Mouse (Mus musculus) kidney, adult 2 months (tissue): ENCODE results near the gene Mill2. TPM values are rescaled to one million over a fixed set of nuclear protein-coding genes. Genes with fewer than 3 reads are reported as not detected.
A peak's percentile ranks its signal among the peaks of the same experiment; 100 is the strongest.

Experiments
- DNase-seq: peaks from one replicate; pipeline ENCODE4 v3.0.0; 2021
- H3K27ac ChIP-seq: fragments of 200-500 bp; 2 replicates; pipeline ENCODE4 v1.5.1; 2012; ENCODE audit warnings: low read depth, low read length, control low read depth, inconsistent platforms; ENCODE audit not compliant: insufficient read depth
- H3K27me3 ChIP-seq: fragments of 200-500 bp; replicated peaks from 2 replicates; pipeline ENCODE4 v1.6.1; 2012; ENCODE audit warnings: mild to moderate bottlenecking, moderate library complexity, low read length, inconsistent platforms; ENCODE audit not compliant: control insufficient read depth, insufficient read depth
- H3K36me3 ChIP-seq: fragments of 200-500 bp; 2 replicates; pipeline ENCODE4 v1.6.1; 2012; ENCODE audit warnings: mild to moderate bottlenecking, moderate library complexity, low read length, inconsistent platforms; ENCODE audit not compliant: control insufficient read depth, insufficient read depth
- H3K4me1 ChIP-seq: fragments of 200-500 bp; 2 replicates; pipeline ENCODE4 v1.6.1; 2011; ENCODE audit warnings: low read length; ENCODE audit not compliant: control insufficient read depth, insufficient read depth
- H3K4me3 ChIP-seq: fragments of 200-500 bp; 2 replicates; pipeline ENCODE4 v1.5.1; 2011; ENCODE audit warnings: mild to moderate bottlenecking, low read depth, low read length, control low read depth; ENCODE audit not compliant: insufficient read depth
- CTCF ChIP-seq: fragments of 200-500 bp; conservative IDR thresholded peaks from 2 replicates; pipeline ENCODE4 v1.5.1; 2011; ENCODE audit warnings: low read depth, mild to moderate bottlenecking, control low read depth, low read length, moderate library complexity, mixed read lengths; ENCODE audit not compliant: insufficient read depth, insufficient read length
- POLR2A ChIP-seq: fragments of 200-500 bp; IDR thresholded peaks from one replicate; pipeline ENCODE4 v1.6.1; 2011; ENCODE audit warnings: low read depth, low read length, control low read depth
- WGBS: fragments of 180-500 bp; shearing (Covaris S2); methylation state at CpG from one replicate; pipeline ENCODE4 v1.1.7; 2018; 5-methylcytosine and 5-hydroxymethylcytosine counted together
- polyA plus RNA-seq: library from polyadenylated mRNA; depleted of rRNA; stranded (reverse); fragments of >200 nt; gene quantifications from 2 replicates; pipeline ENCODE4 v1.2.3, GENCODE M21; 2012

The Mill2 gene
- polyA plus RNA-seq, 1 experiment: 4.8 TPM

DNA sequence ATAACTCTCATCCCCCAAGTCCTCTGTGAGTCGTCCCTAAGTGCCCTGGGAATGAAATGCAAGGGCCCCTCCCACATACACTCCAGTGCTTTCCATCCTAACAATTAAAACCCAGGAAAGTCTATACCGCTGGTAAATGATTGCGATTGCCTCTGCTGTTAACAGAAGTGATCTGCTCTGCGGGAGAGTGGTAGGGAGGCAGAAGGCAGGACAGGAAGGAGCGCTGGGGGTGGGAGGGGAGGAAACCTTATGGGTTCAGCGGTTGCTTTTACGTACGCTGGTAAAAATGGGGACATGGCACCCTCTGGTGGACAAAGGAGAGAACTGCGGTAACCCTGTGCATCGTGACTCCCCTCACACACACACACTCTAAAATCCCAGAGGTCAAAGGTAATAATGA lies 33.5 kb downstream of the Mill2 start:
- peak overlapping the region; percentile 20; the same call in 1 of the 2 replicates for H3K4me3 ChIP-seq
- peak; percentile 69 for DNase-seq
- no peaks in the 10 kb centered on the region for H3K27me3 ChIP-seq
- no peaks in the 10 kb centered on the region for H3K4me1 ChIP-seq
- no peak for TF ChIP-seq POLR2A
- TF ChIP-seq CTCF: peak; percentile 98
- no peak overlapping the region for H3K27ac ChIP-seq
- H3K36me3 ChIP-seq: no peaks in the 10 kb centered on the region
- under 1% methylated on average over 10 of the region's 10 CpGs for WGBS

DNA sequence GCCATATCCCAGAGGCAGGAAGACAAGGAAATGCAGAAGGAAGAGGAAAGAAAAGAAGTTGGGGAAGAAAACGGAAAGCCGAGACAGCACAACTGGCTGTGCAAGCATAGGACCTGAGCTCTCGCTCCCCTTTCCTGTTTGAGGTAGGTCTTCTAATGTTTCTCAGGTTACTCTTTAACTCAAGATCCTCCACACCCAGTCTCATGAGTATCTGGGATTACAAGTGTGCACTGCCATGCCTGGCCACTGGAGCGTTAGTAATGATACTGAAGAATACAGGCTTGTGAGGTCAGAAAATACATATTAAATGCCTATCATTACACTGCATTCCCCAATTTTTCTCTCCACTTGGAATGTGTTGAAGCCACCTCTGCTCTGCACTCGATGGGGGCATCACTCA lies 35.6 kb downstream of the Mill2 start:
- Histone ChIP-seq H3K4me1 (no peaks in the 10 kb centered on the region), H3K27ac (no peak overlapping the region), H3K4me3 (no peak overlapping the region), H3K27me3 (no peaks in the 10 kb centered on the region), H3K36me3 (no peaks in the 10 kb centered on the region)
- no peak for DNase-seq
- TF ChIP-seq POLR2A: no peak
- TF ChIP-seq CTCF: no peak
- WGBS: 53% methylated on average over 5 of the region's 5 CpGs

DNA sequence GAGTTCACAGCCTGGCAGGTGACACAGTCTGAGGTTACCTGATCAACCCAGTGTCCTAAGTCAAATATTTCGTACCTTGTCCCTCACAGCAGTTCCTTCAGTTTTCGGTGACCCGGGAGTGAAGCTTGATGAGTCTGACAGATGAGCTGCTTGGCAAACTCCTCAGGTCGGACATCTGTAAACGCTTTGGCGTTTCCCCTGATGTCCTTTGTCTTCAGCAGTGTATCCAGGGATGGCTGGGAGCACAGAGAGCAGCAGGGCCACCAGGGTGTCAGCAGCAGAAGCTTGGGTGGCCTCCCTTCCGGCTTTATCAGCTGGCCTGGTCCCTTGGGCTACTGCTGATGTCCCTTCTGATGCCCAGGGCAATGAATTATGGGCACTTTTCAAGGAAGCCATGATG lies 38.9 kb downstream of the Mill2 start:
- Histone ChIP-seq H3K36me3 (no peaks in the 10 kb centered on the region), H3K4me1 (no peaks in the 10 kb centered on the region), H3K27me3 (no peaks in the 10 kb centered on the region), H3K27ac (no peak overlapping the region), H3K4me3 (no peak overlapping the region)
- TF ChIP-seq POLR2A: no peak
- no peak for TF ChIP-seq CTCF
- WGBS: 71% methylated on average over 7 of the region's 7 CpGs
- no peak for DNase-seq

DNA sequence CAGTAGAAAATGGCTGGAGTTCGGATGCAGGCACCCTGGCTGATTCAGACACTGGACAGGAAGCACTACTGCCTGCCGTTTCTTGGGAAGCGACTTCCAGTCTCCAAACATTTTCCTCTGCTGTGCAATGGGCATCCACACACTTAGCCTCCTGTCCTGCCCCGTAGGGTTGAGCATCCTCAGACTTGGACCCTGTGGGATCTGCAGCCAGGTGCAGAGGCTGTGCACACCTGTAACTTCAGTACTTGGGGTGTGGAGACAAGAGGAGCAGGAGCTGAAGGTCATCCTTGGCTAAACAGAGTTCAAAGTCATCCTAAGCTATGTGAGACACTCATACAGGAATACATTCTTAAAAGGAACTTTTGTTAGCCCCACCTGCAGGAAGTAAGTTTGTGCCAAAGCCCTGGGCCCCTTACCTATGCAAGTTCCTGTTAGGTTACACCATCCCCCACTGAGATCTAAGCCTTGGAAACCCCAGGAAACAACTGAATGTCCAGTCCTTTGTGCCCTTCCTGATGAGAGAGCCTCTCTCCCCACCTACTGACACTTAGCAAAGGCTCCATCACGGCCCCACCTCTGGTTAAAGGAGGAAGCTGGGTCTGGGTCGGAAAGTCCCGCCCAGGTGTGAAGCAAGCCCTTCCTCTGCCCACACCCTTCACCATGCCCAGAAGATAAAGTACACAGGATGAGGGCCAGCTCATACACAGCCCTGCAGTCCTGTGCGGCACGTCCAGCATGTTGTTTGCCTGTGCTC lies 44.4 kb downstream of the Mill2 start:
- Histone ChIP-seq H3K4me3 (no peak overlapping the region), H3K36me3 (no peaks in the 10 kb centered on the region), H3K27ac (no peak overlapping the region), H3K27me3 (no peaks in the 10 kb centered on the region), H3K4me1 (no peaks in the 10 kb centered on the region)
- TF ChIP-seq POLR2A (no peak), CTCF (no peak)
- 51% methylated on average over 9 of the region's 9 CpGs for WGBS
- no peak for DNase-seq

DNA sequence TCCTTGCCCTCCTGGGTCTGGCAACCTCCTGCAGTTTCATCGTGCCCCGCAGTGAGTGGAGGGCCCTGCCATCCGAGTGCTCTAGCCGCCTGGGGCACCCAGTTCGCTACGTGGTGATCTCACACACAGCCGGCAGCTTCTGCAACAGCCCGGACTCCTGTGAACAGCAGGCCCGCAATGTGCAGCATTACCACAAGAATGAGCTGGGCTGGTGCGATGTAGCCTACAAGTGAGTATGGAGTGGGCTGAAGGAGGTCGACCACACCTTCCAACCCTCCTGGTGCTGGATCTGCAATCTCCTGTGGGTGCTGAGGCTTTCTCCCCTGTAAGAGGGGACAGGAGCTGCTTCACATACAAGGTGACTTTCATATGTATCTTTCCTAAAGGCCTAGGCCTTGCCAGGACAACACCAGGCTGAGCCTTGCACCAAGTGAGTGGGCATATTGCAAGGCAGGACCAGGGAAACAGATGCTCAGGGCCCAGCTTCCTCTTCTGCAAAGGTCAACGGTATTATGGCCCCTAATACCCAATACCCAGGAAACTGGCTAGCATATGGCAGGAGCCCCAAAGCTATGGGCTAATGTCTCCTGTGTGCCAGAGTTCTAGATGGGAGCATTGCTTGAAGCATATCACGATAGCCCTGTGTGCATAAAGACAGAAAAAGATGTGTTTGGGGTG lies 45.1 kb downstream of the Mill2 start:
- H3K4me1 ChIP-seq: no peaks in the 10 kb centered on the region
- H3K27ac ChIP-seq: no peak overlapping the region
- TF ChIP-seq POLR2A: no peak
- no peak for TF ChIP-seq CTCF
- WGBS: 63% methylated on average over 13 of the region's 13 CpGs
- no peak overlapping the region for H3K4me3 ChIP-seq
- no peaks in the 10 kb centered on the region for H3K36me3 ChIP-seq
- no peaks in the 10 kb centered on the region for H3K27me3 ChIP-seq
- no peak for DNase-seq

DNA sequence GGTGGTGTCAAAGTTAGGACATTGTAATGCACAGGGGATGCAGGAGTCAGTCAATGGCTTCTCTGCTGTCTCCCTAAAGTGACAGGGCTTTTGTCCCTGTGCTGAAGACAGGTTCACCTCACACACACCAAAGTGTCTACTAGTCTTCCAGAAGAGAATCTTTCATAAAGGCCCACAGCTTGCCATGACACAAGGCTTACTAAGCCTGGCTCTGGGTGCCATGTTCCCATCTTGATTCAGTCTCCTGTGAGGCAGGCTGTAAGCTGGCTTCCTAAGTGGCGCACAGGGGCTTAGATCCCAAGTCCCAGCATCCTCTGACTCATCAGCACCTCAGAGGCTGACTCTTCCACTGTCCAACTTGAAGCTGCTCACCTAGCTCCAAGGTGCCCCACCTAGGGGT lies 47.2 kb downstream of the Mill2 start:
- H3K4me3 ChIP-seq: no peak overlapping the region
- no peaks in the 10 kb centered on the region for H3K36me3 ChIP-seq
- H3K27me3 ChIP-seq: no peaks in the 10 kb centered on the region
- no peak for DNase-seq
- no peaks in the 10 kb centered on the region for H3K4me1 ChIP-seq
- TF ChIP-seq POLR2A (no peak), CTCF (no peak)
- WGBS: 94% methylated on average over 1 of the region's 1 CpGs
- no peak overlapping the region for H3K27ac ChIP-seq

DNA sequence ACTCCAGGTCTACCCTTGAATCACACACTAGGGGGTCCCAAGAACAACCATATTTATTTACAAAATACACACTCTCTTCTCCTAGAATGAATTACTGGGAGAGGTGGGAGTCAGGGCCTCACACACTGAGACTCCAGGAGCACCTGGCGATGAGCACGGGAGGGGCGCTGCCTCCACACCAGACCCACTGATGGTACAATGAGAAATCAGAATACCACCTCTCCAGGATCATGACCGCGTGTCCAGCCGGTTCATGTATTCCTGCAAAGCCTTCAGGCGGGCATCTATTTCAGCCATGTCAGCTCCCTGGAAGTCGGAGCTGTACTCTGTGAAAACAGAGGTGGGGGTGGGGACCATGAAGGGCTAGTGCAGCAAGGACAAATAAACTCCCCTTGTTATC lies 51.1 kb downstream of the Mill2 start:
- 81% methylated on average over 8 of the region's 8 CpGs for WGBS
- Histone ChIP-seq H3K4me3 (no peak overlapping the region), H3K27me3 (no peaks in the 10 kb centered on the region), H3K36me3 (no peaks in the 10 kb centered on the region), H3K4me1 (no peaks in the 10 kb centered on the region), H3K27ac (no peak overlapping the region)
- TF ChIP-seq CTCF (no peak), POLR2A (no peak)
- no peak for DNase-seq
